Mouse (Mus musculus) spleen, adult 2 months (tissue): Measurements from ENCODE around the gene Panx3.

Source experiments
- CTCF ChIP-seq: fragments of 200-500 bp; IDR thresholded peaks from 2 replicates; pipeline ENCODE4 v1.5.1; 2011; ENCODE audit warnings: mild to moderate bottlenecking, inconsistent platforms; ENCODE audit not compliant: insufficient read depth, insufficient read length, insufficient replicate concordance; ENCODE audit errors: extremely low read depth
- POLR2A ChIP-seq: fragments of 200-500 bp; IDR thresholded peaks from 2 replicates; pipeline ENCODE4 v1.6.1; 2011; ENCODE audit warnings: low read depth, low read length, inconsistent platforms

- TF ChIP-seq POLR2A (no peak), CTCF (no peak)
Measured at GRCm38 (mm10) chr9:37664604-37665003, 4.4 kb downstream of the Panx3 start.
